Mouse (Mus musculus) cerebellum, adult 18-20 months (tissue): ENCODE measurements around the gene Ssbp4.

ENCODE experiments used
- DNase-seq, 2 experiments: peaks; one replicate each; pipeline ENCODE4 v3.0.0; 2021

Ssbp4 gene

DNA sequence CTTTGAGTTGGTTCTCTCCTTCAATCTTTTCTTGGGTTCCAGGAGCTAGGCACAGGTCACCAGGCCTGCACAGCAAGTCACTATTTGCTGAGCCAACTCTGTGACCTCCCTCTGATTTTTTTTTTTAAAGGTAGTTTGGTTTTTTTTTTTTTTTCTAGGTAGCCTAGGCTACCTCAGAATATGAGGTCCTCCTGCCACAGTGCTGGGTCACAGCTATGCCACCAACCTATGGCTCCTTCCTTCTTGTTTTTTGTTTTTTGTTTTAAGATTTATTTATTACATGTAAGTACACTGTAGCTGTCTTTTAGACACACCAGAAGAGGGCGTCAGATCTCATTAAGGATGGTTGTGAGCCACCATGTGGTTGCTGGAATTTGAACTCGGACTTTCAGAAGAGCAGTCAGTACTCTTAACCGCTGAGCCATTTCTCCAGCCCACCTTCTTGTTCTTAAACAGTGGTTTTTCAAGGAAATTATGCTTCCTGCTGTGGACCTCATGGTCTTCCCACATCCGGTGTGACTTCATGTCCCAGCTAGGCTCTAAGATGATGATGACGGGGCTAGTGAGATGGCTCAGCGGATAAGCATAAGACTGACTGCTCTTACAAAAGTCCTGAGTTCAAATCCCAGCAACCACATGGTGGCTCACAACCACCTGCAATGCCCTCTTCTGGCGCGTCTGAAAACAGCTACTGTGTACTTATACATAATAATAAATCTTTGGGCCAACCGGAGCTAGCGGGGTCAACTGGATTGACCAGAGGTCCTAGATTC is 59.1 kb downstream of the Ssbp4 start:
- no peak for DNase-seq

DNA sequence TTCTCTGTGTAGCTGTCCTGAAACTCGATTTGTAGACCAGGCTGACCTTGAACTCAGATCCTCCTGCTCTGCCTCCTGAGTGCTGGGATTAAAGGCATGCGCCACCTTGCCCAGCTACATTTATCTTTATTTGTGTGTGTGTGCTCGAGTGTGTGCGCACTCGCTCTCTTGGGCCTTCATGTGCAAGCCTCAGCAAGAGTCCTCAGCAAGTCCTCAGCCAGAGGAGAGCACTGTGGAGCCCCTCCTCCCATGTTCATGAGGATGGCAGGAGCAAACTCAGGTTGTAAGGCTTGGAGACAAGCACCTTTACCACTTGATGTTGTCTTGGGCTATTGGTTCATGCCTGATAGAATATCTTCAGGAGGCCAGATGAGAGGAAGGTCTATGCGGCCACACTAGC is 60.9 kb downstream of the Ssbp4 start:
- no peak for DNase-seq
